Mouse (Mus musculus) neural tube, embryonic 13.5 days (tissue): Measurements from ENCODE around the gene Ttc37. TPM values are rescaled to one million over a fixed set of nuclear protein-coding genes. Genes with fewer than 3 reads are reported as not detected.

Experiments
- polyA plus RNA-seq: library from polyadenylated mRNA; unstranded; fragments of >200 nt; fragmentation: Nextera tagmentation; extraction: Ambion mirVana; gene quantifications from 2 replicates; pipeline ENCODE4 v1.2.1, GENCODE M21; 2015

Gene Ttc37
- polyA plus RNA-seq, 1 experiment from 2014 or later, result 9.6 TPM

Other genes with a start within 250 kb of the Ttc37 start
- 27.2 and 29.1 TPM in 2 replicates for gene Rhobtb3, start 154.8 kb upstream of the Ttc37 start, polyA plus RNA-seq
- gene Spata9, start 131.6 kb upstream of the Ttc37 start, polyA plus RNA-seq, result 1.7 and 2.1 TPM in 2 replicates
- 17.9 and 18.8 TPM in 2 replicates for gene Rfesd, start 80.0 kb upstream of the Ttc37 start, polyA plus RNA-seq
- 3.2 and 4.0 TPM in 2 replicates for gene Gpr150, start 41.7 kb upstream of the Ttc37 start, polyA plus RNA-seq
- 4.0 and 4.3 TPM in 2 replicates for gene Arsk, start 74 bp upstream of the Ttc37 start, polyA plus RNA-seq
- 0.45 TPM in 1 of 2 replicates, not detected in the other for gene Fam81b, start 206.3 kb downstream of the Ttc37 start, polyA plus RNA-seq